Mouse (Mus musculus) bone marrow, adult 2 months (tissue): ENCODE data around the gene Fa2h.

ENCODE experiments used
- CTCF ChIP-seq: fragments of 200-500 bp; IDR thresholded peaks from 2 replicates; pipeline ENCODE4 v1.5.1; 2011; ENCODE audit warnings: low read length, control low read depth; ENCODE audit not compliant: control insufficient read depth, insufficient read depth
- POLR2A ChIP-seq: fragments of 200-500 bp; IDR thresholded peaks from 2 replicates; pipeline ENCODE4 v1.6.1; 2011; ENCODE audit warnings: low read depth, mild to moderate bottlenecking, control low read depth, low read length, borderline replicate concordance; ENCODE audit not compliant: control insufficient read depth

- TF ChIP-seq CTCF (no peak), POLR2A (no peak)
These were observed 40.1 kb downstream of the Fa2h start for GRCm38 (mm10) chr8:111353497-111353896.
